Mouse (Mus musculus) layer of hippocampus, adult 8-10 months (tissue): Measurements from ENCODE around the gene Gm13305. TPM values are rescaled to one million over a fixed set of nuclear protein-coding genes. Genes with fewer than 3 reads are reported as not detected.
"Not testable (repeated sequence)": the region's sequence is repeated elsewhere in the genome, so short reads cannot be mapped to it uniquely, and the experiment has no call there.

ENCODE experiments used
- DNase-seq, 2 experiments: peaks; one replicate each; pipeline ENCODE4 v3.0.0; 2022; ENCODE audit warnings: low spot score in 2 of 2
- total RNA-seq, 4 experiments: library from RNA; stranded (reverse); gene quantifications; 2 replicates each; pipeline ENCODE4 v1.2.4; 2022

The Gm13305 gene
- total RNA-seq, result 1 to 10 TPM in 3 of 4 experiments, under 1 TPM in 1; 0.50 to 2.0 (median 1.3) TPM

GRCm38 (mm10) chr4:42168503-42168902 is at the start of gene Gm13305:
TSS of gene Gm13305 (minus strand) at chr4:42168603.
- DNase-seq, result not testable (repeated sequence)

DNA sequence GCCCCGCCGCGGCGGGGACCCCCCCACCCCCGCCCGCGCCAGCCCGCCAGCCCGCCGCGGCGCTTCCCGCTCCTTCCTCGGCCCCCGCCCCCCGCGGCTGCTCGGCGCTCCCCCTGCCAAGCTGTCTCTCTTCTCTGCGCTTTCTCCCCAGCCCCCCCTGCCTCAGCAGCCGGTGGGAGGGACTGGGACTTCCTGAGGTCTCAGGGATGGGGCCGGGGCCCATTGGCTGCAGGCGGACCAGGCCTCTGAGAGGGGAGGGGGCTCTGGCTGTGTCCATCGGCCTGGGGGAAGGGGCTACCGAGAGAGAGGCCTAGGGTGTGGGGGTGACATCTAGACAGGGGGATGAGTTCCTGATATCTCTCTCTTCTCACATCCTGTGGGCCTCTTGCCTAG is 16.6 kb upstream of the Gm13305 start:
- DNase-seq, result not testable (repeated sequence)

- not testable (repeated sequence) for DNase-seq
Measured at GRCm38 (mm10) chr4:42184324-42184979, 16.0 kb upstream of the Gm13305 start.

GRCm38 (mm10) chr4:42183234-42184197 is 15.1 kb upstream of the Gm13305 start:
- DNase-seq, result not testable (repeated sequence)

DNA sequence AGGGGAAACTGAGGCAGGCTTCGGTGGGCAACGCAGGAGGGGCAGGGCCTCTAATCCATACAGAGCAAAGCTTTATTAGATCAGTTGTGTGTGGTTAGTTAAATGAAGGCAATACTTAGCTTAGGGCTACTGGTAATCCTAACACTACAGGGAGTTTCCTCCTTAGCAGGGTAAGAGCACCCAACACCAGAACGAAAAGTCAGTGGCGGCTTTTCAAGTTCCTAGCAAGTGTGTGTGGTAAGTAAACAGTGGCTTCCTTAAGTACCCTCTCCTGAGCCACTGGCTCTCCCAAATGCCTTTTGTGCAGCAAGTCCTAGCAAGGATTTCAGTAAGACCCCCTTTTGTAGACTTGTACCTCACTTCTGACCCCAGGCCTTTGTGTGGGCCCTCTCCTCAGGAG is 9.8 kb upstream of the Gm13305 start:
- DNase-seq, result not testable (repeated sequence)

GRCm38 (mm10) chr4:42153136-42153535 is 15.3 kb downstream of the Gm13305 start, which contains the start of gene Gm13306:
TSS of gene Gm13306 (plus strand) at chr4:42153436.
- not testable (repeated sequence) for DNase-seq

GRCm38 (mm10) chr4:42114517-42114916 is 53.9 kb downstream of the Gm13305 start, which contains the start of gene Gm13304:
TSS of gene Gm13304 (plus strand) at chr4:42114817.
- DNase-seq, result not testable (repeated sequence)

Other genes with a start within 250 kb of the Gm13305 start
- gene Gm20878, start 227.0 kb downstream of the Gm13305 start, total RNA-seq, result 10 to 100 TPM; 17.6 to 29.5 (median 18.1) TPM
- gene Fam205a4, start 202.5 kb downstream of the Gm13305 start, total RNA-seq, result 1 to 10 TPM; 1.0 to 2.2 (median 1.4) TPM
- 1 to 10 TPM; 1.6 to 3.8 (median 2.9) TPM for gene Gm21093, start 133.9 kb downstream of the Gm13305 start, total RNA-seq
- gene Gm3893, start 77.4 kb downstream of the Gm13305 start, total RNA-seq, result not detected
- 10 to 100 TPM in 3 of 4 experiments, not detected in 1; 14.1 to 17.8 (median 15.9) TPM for gene Gm13304, start 53.8 kb downstream of the Gm13305 start, total RNA-seq
- 10 to 100 TPM in 1 of 4 experiments, 1 to 10 TPM in 3; 5.1 to 15.5 (median 8.6) TPM for gene Gm13306, start 15.2 kb downstream of the Gm13305 start, total RNA-seq
- 1 to 10 TPM in 3 of 4 experiments, not detected in 1; 6.3 to 9.4 (median 6.8) TPM for gene Gm10600, start 72.0 kb upstream of the Gm13305 start, total RNA-seq
- gene Ccl21b, start 87.2 kb upstream of the Gm13305 start, total RNA-seq, result not detected
- gene Gm21953, start 125.7 kb upstream of the Gm13305 start, total RNA-seq, result not detected
- under 1 TPM; 0.14 to 0.61 (median 0.39) TPM for gene Fam205a3, start 149.7 kb upstream of the Gm13305 start, total RNA-seq